Mouse (Mus musculus) midbrain, postnatal 0 days (tissue): ENCODE measurements around the gene Krtap15. TPM values are rescaled to one million over a fixed set of nuclear protein-coding genes. Genes with fewer than 3 reads are reported as not detected.

ENCODE experiments used
- ATAC-seq: fragments of 200-750 bp; cut with Nextera tagmentation; 2 replicates; pipeline ENCODE4 v1.8.0; 2017; ENCODE audit warnings: moderate number of reproducible peaks, mild to moderate bottlenecking, moderate TSS enrichment, moderate library complexity; ENCODE audit not compliant: low FRiP score
- DNase-seq: peaks from one replicate; pipeline ENCODE4 v3.0.0-alpha.2; 2015; ENCODE audit warnings: low spot score
- H3K27ac ChIP-seq: fragments of 300-500 bp; sonication (generic); 2 replicates; pipeline ENCODE4 v1.5.1; 2014; ENCODE audit warnings: low read depth, mild to moderate bottlenecking, low read length, mixed read lengths
- H3K27me3 ChIP-seq: fragments of 300-500 bp; sonication (generic); 2 replicates; pipeline ENCODE4 v1.6.1; 2014; ENCODE audit warnings: low read length, control low read depth, mixed read lengths; ENCODE audit not compliant: insufficient read depth
- H3K36me3 ChIP-seq: fragments of 300-500 bp; sonication (generic); 2 replicates; pipeline ENCODE4 v1.6.1; 2014; ENCODE audit warnings: low read length, control low read depth, mixed read lengths; ENCODE audit not compliant: insufficient read depth
- H3K4me1 ChIP-seq: fragments of 300-500 bp; sonication (generic); 2 replicates; pipeline ENCODE4 v1.6.1; 2014; ENCODE audit warnings: mild to moderate bottlenecking, control low read depth, antibody characterized with exemption, low read length, mixed read lengths; ENCODE audit not compliant: insufficient read depth
- H3K4me2 ChIP-seq: fragments of 300-500 bp; sonication (generic); 2 replicates; pipeline ENCODE4 v1.6.1; 2014; ENCODE audit warnings: low read depth, mild to moderate bottlenecking, low read length, mixed read lengths; ENCODE audit not compliant: poor library complexity, severe bottlenecking
- H3K4me3 ChIP-seq: fragments of 300-500 bp; sonication (generic); 2 replicates; pipeline ENCODE4 v1.5.1; 2014; ENCODE audit warnings: low read depth, mild to moderate bottlenecking, low read length, moderate library complexity
- H3K9ac ChIP-seq: fragments of 300-500 bp; sonication (generic); replicated peaks from 2 replicates; pipeline ENCODE4 v1.6.1; 2014; ENCODE audit warnings: mild to moderate bottlenecking, low read length, moderate library complexity, mixed read lengths; ENCODE audit not compliant: poor library complexity, severe bottlenecking
- H3K9me3 ChIP-seq: fragments of 300-500 bp; sonication (generic); 2 replicates; pipeline ENCODE4 v1.6.1; 2016; ENCODE audit warnings: low read length, control low read depth
- CTCF ChIP-seq: IDR thresholded peaks from 2 replicates; pipeline ENCODE4 v1.5.1; 2016; ENCODE audit warnings: antibody characterized with exemption, mild to moderate bottlenecking
- WGBS: fragments of 180-500 bp; shearing (Covaris S2); extraction: QIAGEN DNeasy Blood & Tissue Kit; methylation state at CpG from one replicate; pipeline ENCODE4 v1.1.7; 2014; 5-methylcytosine and 5-hydroxymethylcytosine counted together
- polyA plus RNA-seq: library from polyadenylated mRNA; unstranded; fragments of >200 nt; fragmentation: Nextera tagmentation; extraction: Ambion mirVana; gene quantifications from 2 replicates; pipeline ENCODE4 v1.2.1, GENCODE M21; 2015
- total RNA-seq: library from RNA; depleted of rRNA; stranded (reverse); fragments of >200 nt; gene quantifications from 2 replicates; pipeline ENCODE4 v1.2.3, GENCODE M21; 2014; rRNA removed

Krtap15 gene
- not detected in 2 replicates for total RNA-seq
- polyA plus RNA-seq: not detected in 2 replicates

DNA sequence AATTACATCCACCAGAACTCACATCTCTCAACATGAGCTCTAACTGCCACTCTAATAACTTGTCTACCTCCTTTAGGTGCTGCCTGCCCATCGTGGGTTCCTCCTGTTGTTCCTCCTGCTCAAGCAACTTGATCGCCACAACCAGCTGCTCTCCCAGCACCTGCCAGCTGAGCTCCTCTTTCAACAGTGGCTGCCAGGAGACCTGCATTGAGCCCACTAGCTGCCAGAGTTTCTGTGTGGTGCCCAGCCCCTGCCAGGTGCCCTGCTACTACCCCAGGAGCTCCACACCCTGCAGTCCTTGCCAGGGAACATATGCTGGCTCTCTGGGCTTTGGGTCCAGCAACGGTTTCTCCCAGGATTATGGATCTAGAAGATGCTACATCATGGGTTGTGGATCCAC lies at the start of gene Krtap15:
TSS of gene Krtap15 (plus strand) at position 150 of the 400 bp plus-strand sequence.
- WGBS: 82% methylated on average over 3 of the region's 3 CpGs
- DNase-seq: no peak
- no peak within 1 kb of the TSS for H3K27ac ChIP-seq
- no peak within 1 kb of the TSS for H3K4me3 ChIP-seq
- no peaks in the 10 kb centered on the region for H3K4me1 ChIP-seq
- ATAC-seq: no peak
- no peaks in the 10 kb centered on the region for H3K9me3 ChIP-seq
- no peak within 1 kb of the TSS for H3K4me2 ChIP-seq
- no peaks in the 10 kb centered on the region for H3K27me3 ChIP-seq
- H3K36me3 ChIP-seq: no peaks in the 10 kb centered on the region
- no peak within 1 kb of the TSS for H3K9ac ChIP-seq
- TF ChIP-seq CTCF: no peak

DNA sequence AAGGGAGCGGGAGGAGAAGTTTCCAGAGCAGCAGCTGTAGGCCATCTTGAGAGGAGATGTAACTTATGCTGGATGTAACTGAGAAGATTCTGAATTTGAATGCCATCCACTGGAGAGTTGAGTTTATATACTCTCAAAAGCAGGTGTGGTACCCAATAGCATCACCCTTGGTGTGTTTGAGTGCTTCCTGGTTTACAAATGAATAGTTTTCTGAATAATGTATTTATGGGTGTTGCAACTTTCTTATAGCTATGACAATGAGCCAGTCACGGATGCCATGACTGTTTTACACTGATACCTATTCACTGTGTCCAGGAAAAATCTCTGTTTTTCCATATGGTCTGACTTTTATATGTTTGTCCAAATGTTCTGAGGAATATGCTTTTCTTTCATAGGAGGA lies 45.9 kb upstream of the Krtap15 start, which contains the start of gene 2310057N15Rik:
TSS of gene 2310057N15Rik (minus strand) at position 101 of the 400 bp plus-strand sequence.
- no peak within 1 kb of the TSS for H3K9ac ChIP-seq
- ATAC-seq: no peak
- no peak for TF ChIP-seq CTCF

DNA sequence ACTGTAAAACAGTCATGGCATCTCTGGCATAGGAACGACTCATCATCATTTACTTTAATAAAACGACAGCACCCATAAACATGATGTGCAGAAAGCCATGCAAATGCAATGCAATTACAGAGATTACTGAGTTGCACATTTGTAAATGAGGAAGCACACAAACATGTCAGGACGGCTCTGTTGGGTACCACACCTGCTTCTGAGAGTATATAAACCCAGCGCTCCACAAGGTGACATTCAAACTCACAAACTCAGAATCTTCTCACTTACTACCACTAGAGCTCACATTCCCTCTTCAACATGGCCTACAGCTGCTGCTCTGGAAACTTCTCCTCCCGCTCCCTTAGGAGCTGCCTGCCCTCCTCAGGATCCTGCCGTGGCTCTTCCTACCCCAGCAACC lies 42.4 kb upstream of the Krtap15 start, which contains the start of gene Gm5965:
TSS of gene Gm5965 (plus strand) at position 301 of the 400 bp plus-strand sequence.
- Histone ChIP-seq H3K4me2 (no peak within 1 kb of the TSS), H3K4me1 (no peaks in the 10 kb centered on the region)
- WGBS: 92% methylated on average over 5 of the region's 6 CpGs

More for the DNA sequence above, 45.9 kb upstream of the Krtap15 start, which contains the start of gene 2310057N15Rik:
- H3K9me3 ChIP-seq: no peaks in the 10 kb centered on the region
- H3K4me3 ChIP-seq: no peak within 1 kb of the TSS
- H3K4me1 ChIP-seq: no peaks in the 10 kb centered on the region
- DNase-seq: no peak
- H3K27me3 ChIP-seq: no peaks in the 10 kb centered on the region
- no peak within 1 kb of the TSS for H3K27ac ChIP-seq
- WGBS: 87% methylated on average over 2 of the region's 2 CpGs
- no peaks in the 10 kb centered on the region for H3K36me3 ChIP-seq
- H3K4me2 ChIP-seq: no peak within 1 kb of the TSS

DNA sequence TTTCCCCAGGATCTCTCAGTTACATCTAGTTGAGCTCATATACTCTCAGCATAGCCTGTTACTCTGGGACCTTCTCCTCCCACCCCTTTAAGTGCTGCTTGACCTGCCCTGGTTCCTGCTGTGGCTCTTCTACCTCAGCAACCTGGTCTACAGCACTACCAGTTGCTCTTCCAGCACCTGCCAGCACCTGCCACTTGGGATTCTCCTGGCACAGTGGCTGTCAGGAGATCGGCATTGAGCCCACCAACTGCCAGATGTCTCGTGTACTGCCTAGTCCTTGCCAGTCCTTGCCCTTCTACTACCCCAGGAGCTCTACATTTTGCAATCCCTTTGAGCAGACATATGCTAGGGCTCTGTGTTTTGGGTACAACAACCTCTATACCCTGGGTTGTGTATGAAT lies 33.2 kb upstream of the Krtap15 start:
- H3K27me3 ChIP-seq: no peaks in the 10 kb centered on the region
- H3K36me3 ChIP-seq: no peaks in the 10 kb centered on the region
- peak; percentile 3 for DNase-seq
- 77% methylated on average over 2 of the region's 2 CpGs for WGBS
- H3K9me3 ChIP-seq: no peaks in the 10 kb centered on the region
- no peak overlapping the region for H3K9ac ChIP-seq
- no peak overlapping the region for H3K4me3 ChIP-seq
- no peaks in the 10 kb centered on the region for H3K4me1 ChIP-seq
- H3K4me2 ChIP-seq: no peak overlapping the region
- TF ChIP-seq CTCF: no peak
- ATAC-seq: no peak
- no peak overlapping the region for H3K27ac ChIP-seq

More for the DNA sequence above, 42.4 kb upstream of the Krtap15 start, which contains the start of gene Gm5965:
- Histone ChIP-seq H3K4me3 (no peak within 1 kb of the TSS), H3K27ac (no peak within 1 kb of the TSS), H3K27me3 (no peaks in the 10 kb centered on the region), H3K36me3 (no peaks in the 10 kb centered on the region), H3K9me3 (no peaks in the 10 kb centered on the region), H3K9ac (no peak within 1 kb of the TSS)
- DNase-seq (no peak), ATAC-seq (no peak)
- TF ChIP-seq CTCF: no peak

DNA sequence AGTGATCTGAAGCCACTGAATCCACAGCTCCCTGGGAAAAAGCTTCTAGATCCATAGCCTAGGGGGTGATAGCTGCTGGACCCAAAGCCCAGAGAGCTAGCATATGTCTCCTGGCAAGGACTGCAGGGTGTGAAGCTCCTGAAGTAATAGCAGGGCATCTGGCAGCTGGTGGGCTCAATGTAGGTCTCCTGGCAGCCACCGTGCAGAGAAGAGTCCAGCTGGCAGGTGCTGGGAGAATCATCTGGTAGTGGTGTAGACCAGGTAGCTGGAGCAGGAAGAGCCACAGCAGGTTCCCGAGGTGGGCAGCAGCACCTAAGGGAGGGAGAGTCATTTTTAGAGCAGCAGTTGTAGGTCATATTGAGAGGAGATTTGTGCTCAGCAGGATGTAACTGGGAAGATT lies 8.2 kb upstream of the Krtap15 start, which contains the start of gene Gm20741:
TSS of gene Gm20741 (minus strand) at position 394 of the 400 bp plus-strand sequence.
- Histone ChIP-seq H3K27ac (no peak within 1 kb of the TSS), H3K9ac (no peak within 1 kb of the TSS), H3K4me2 (no peak within 1 kb of the TSS), H3K36me3 (no peaks in the 10 kb centered on the region), H3K4me1 (no peaks in the 10 kb centered on the region), H3K9me3 (no peaks in the 10 kb centered on the region), H3K4me3 (no peak within 1 kb of the TSS), H3K27me3 (no peaks in the 10 kb centered on the region)
- TF ChIP-seq CTCF: no peak
- no peak for ATAC-seq
- 89% methylated on average over 2 of the region's 2 CpGs for WGBS
- peak; percentile 8 for DNase-seq

DNA sequence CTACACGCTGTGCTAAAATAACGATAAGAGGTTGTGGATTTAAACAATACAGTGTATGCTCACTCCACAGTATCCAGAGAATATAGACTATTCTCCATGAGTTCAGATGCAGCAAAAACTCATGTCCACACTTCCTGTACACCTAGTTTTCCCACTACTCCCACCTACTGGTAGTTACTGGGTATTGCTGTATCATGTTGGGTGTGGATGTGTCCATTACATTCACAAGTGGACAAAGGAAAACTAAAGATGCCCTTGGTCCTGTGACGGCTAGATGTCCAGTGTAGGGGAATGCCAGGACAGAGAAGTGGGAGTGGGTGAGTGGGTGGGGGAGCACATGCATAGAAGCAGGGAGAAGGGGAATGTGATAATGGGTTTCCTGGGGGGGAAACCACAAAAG lies 3.7 kb downstream of the Krtap15 start:
- peak; percentile 64 for TF ChIP-seq CTCF
- Histone ChIP-seq H3K4me1 (no peaks in the 10 kb centered on the region), H3K9ac (no peak overlapping the region), H3K27me3 (no peaks in the 10 kb centered on the region), H3K4me3 (no peak overlapping the region), H3K27ac (no peak overlapping the region), H3K9me3 (no peaks in the 10 kb centered on the region), H3K36me3 (no peaks in the 10 kb centered on the region), H3K4me2 (no peak overlapping the region)
- DNase-seq (peak; percentile 16), ATAC-seq (no peak)
- 80% methylated on average over 3 of the region's 3 CpGs for WGBS
